Mouse (Mus musculus) embryonic facial prominence, embryonic 13.5 days (tissue): Measurements from ENCODE around the gene Tecr. TPM values are rescaled to one million over a fixed set of nuclear protein-coding genes. Genes with fewer than 3 reads are reported as not detected.
A peak's percentile ranks its signal among the peaks of the same experiment; 100 is the strongest.
"Not testable (repeated sequence)": the region's sequence is repeated elsewhere in the genome, so short reads cannot be mapped to it uniquely, and the experiment has no call there.

ENCODE experiments used
- ATAC-seq: fragments of 200-750 bp; cut with Nextera tagmentation; 2 replicates; pipeline ENCODE4 v1.8.0; 2017; ENCODE audit warnings: low read depth; ENCODE audit not compliant: insufficient number of reproducible peaks, insufficient read depth, low FRiP score, low TSS enrichment
- H3K27ac ChIP-seq: fragments of 300-500 bp; sonication (generic); 2 replicates; pipeline ENCODE4 v1.5.1; 2015; ENCODE audit warnings: moderate library complexity, mild to moderate bottlenecking, inconsistent platforms
- H3K27me3 ChIP-seq: fragments of 300-500 bp; sonication (generic); 2 replicates; pipeline ENCODE4 v1.6.1; 2015; ENCODE audit warnings: mild to moderate bottlenecking, inconsistent platforms
- H3K36me3 ChIP-seq: fragments of 300-500 bp; sonication (generic); 2 replicates; pipeline ENCODE4 v1.6.1; 2015; ENCODE audit warnings: mild to moderate bottlenecking, inconsistent platforms
- H3K4me1 ChIP-seq: fragments of 300-500 bp; sonication (generic); 2 replicates; pipeline ENCODE4 v1.6.1; 2015; ENCODE audit warnings: inconsistent platforms
- H3K4me2 ChIP-seq: fragments of 300-500 bp; sonication (generic); 2 replicates; pipeline ENCODE4 v1.6.1; 2015; ENCODE audit warnings: moderate library complexity, mild to moderate bottlenecking, inconsistent platforms
- H3K4me3 ChIP-seq: fragments of 300-500 bp; sonication (generic); 2 replicates; pipeline ENCODE4 v1.5.1; 2015; ENCODE audit warnings: mild to moderate bottlenecking, inconsistent platforms
- H3K9ac ChIP-seq: fragments of 300-500 bp; sonication (generic); 2 replicates; pipeline ENCODE4 v1.6.1; 2015; ENCODE audit warnings: mild to moderate bottlenecking, inconsistent platforms
- H3K9me3 ChIP-seq: fragments of 300-500 bp; sonication (generic); 2 replicates; pipeline ENCODE4 v1.6.1; 2016; ENCODE audit warnings: inconsistent platforms
- WGBS: fragments of 180-500 bp; shearing (Covaris S2); methylation state at CpG from one replicate; pipeline ENCODE4 v1.1.7; 2015; ENCODE audit warnings: mixed read lengths; 5-methylcytosine and 5-hydroxymethylcytosine counted together
- polyA plus RNA-seq: library from polyadenylated mRNA; unstranded; fragments of >200 nt; fragmentation: Nextera tagmentation; extraction: Ambion mirVana; gene quantifications from 2 replicates; pipeline ENCODE4 v1.2.1, GENCODE M21; 2015

Tecr gene
- polyA plus RNA-seq, 1 experiment from 2014 or later: 624 TPM

GRCm38 (mm10) chr8:83578131-83579055, 29.4 kb downstream of the Tecr start:
- Histone ChIP-seq H3K9ac (peak overlapping the region; percentile 36; the same call in 1 of the 2 replicates), H3K9me3 (no peaks in the 10 kb centered on the region), H3K4me1 (peaks cover 61% of the 10 kb centered on the region), H3K4me3 (no peak overlapping the region), H3K4me2 (no peak overlapping the region), H3K36me3 (peaks cover 36% of the 10 kb centered on the region), H3K27ac (no peak overlapping the region; the same call in 1 of the 2 replicates), H3K27me3 (no peaks in the 10 kb centered on the region)
- ATAC-seq: no peak
- WGBS: 73% methylated on average over 17 of the region's 17 CpGs

DNA sequence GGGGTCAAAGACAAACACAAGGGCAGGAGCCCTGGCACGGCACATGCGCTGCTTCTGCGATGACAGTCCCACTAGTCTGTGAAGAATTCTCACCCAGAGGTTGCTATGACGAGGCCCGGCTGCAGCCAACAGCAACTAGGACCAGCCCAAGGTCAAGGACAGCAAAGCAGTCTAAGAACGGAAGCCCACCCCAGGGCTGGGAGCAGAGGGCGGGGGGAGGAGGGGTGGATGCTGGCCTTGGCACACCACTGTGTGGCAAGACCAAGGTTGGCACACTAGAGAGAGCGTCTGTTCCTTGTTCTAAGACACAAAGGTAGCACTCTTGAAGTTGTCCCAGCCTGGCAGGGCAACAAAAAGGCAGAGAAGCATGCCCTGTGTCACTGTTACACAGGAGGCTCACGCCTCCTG, 30.4 kb downstream of the Tecr start:
- Histone ChIP-seq H3K36me3 (peaks cover 40% of the 10 kb centered on the region), H3K4me1 (peaks cover 61% of the 10 kb centered on the region), H3K27ac (0 out of 2 replicates have a peak overlapping the region, but pooled peaks have one; percentile 2), H3K4me2 (no peak overlapping the region), H3K27me3 (no peaks in the 10 kb centered on the region), H3K9me3 (no peaks in the 10 kb centered on the region), H3K9ac (no peak overlapping the region), H3K4me3 (no peak overlapping the region)
- WGBS: 53% methylated on average over 9 of the region's 9 CpGs
- no peak for ATAC-seq

DNA sequence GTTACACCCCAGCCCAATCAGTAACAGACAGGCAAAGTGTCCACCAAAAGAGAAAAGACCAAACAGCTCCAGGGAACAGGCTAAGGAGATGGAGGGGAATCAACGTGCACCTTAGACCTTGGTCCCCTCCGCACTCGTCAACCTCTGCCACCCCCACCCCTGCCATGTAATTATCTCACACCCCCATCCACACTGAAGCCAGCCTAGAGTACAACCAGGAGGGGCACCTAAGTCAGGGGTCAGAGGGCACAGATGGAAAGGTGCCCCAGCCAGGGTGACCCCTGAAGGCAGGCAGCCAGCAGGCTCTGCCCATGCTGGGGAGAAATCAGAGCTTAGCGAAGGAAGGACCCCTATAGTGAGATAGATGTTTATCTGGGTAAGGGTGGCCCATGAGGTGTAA, 30.9 kb downstream of the Tecr start:
- Histone ChIP-seq H3K27me3 (no peaks in the 10 kb centered on the region), H3K9ac (no peak overlapping the region), H3K4me1 (peaks cover 59% of the 10 kb centered on the region), H3K4me3 (no peak overlapping the region), H3K4me2 (no peak overlapping the region), H3K9me3 (no peaks in the 10 kb centered on the region), H3K27ac (peak overlapping the region; percentile 2; the same call in 1 of the 2 replicates), H3K36me3 (peaks cover 44% of the 10 kb centered on the region)
- 38% methylated on average over 4 of the region's 4 CpGs for WGBS
- no peak for ATAC-seq

- Histone ChIP-seq H3K27me3 (no peaks in the 10 kb centered on the region), H3K9me3 (no peaks in the 10 kb centered on the region), H3K36me3 (peaks cover 48% of the 10 kb centered on the region), H3K4me3 (no peak overlapping the region), H3K4me1 (peaks cover 59% of the 10 kb centered on the region), H3K4me2 (no peak overlapping the region), H3K9ac (no peak overlapping the region), H3K27ac (no peak overlapping the region; the same call in 1 of the 2 replicates)
- no peak for ATAC-seq
- 45% methylated on average over 3 of the region's 4 CpGs for WGBS
These were observed 31.3 kb downstream of the Tecr start for GRCm38 (mm10) chr8:83576516-83576895.

GRCm38 (mm10) chr8:83575561-83576515, 31.9 kb downstream of the Tecr start:
- no peaks in the 10 kb centered on the region for H3K27me3 ChIP-seq
- peaks cover 59% of the 10 kb centered on the region for H3K4me1 ChIP-seq
- peak overlapping the region; percentile 76 for H3K27ac ChIP-seq
- no peak overlapping the region for H3K4me3 ChIP-seq
- H3K9ac ChIP-seq: peak overlapping the region; percentile 49; the same call in 1 of the 2 replicates
- no peaks in the 10 kb centered on the region for H3K9me3 ChIP-seq
- H3K36me3 ChIP-seq: peaks cover 52% of the 10 kb centered on the region
- H3K4me2 ChIP-seq: no peak overlapping the region
- no peak for ATAC-seq
- WGBS: 61% methylated on average over 17 of the region's 17 CpGs

DNA sequence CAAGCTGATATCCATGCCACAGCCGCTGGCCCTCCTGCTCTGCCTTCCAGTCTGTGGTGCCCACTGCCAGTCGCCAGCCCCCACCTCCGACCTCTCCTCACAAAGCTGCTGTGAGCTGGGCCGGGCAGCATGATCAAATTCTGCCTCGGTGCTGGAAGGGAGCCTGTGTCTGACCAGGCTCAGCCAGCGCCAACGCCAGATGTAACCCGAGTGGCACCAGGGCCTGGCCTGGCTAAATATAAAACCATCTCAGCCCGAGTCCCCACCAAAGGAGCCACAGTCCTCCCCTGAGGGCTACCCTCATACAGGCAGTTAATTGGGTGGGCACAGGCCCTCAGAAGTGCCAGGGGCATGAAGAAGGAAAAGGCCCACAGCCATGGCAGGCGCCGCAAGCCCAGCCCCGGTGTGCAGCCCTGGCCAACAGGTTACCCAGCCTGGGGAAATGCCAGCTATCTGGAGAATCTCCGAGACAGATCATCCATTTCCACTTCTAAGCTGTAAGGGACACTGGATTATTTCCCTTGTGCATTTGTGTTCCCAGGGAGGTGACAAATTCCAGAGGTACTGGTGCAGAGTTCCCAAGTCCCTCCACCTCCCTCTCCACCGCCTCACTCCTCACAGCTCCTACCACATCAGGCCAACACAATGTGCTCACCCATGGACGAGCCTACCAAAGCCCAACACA, 33.0 kb downstream of the Tecr start:
- no peaks in the 10 kb centered on the region for H3K9me3 ChIP-seq
- H3K27ac ChIP-seq: peak overlapping the region; percentile 34; the same call in 1 of the 2 replicates
- no peak overlapping the region for H3K4me2 ChIP-seq
- 80% methylated on average over 15 of the region's 15 CpGs for WGBS
- no peaks in the 10 kb centered on the region for H3K27me3 ChIP-seq
- no peak overlapping the region for H3K4me3 ChIP-seq
- peak overlapping the region; percentile 40; the same call in 1 of the 2 replicates for H3K9ac ChIP-seq
- H3K4me1 ChIP-seq: peaks cover 57% of the 10 kb centered on the region
- peaks cover 55% of the 10 kb centered on the region for H3K36me3 ChIP-seq
- ATAC-seq: no peak

DNA sequence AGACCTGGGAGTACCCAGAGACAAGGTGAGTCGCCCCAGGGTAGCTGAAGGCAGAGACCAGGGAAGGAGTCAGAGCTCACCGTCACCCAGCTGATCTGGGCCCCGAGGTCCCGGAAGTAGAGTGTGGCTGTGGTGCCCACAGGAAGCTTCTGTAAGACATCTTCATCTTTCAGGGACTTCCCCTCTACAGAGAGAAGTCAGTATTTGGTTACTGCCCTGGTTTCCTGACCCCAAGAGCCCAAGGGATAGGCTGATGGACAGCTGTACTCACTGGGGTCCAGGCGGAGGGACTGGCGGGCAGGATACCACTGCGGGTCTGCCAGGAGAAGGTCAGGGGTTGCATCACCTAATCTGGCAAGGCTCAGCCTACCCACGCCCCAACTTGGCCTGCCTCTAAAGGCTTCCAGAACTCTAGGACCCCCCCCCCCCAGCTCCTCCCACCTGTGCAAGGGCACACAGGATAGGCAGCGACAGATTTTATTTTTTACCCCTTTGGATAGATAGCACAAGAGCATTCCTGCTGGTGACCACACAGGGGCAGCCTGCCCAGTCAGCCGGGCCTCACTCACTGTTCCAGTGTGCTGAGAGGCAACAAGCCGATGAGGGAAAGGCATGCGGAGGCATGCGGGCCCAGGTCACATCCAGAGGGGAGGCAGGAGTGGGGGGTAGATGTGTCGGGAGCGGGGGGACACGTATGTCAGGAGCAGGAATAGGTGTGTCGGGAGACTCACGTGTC, 34.5 kb downstream of the Tecr start:
- H3K27ac ChIP-seq: 0 out of 2 replicates have a peak overlapping the region, but pooled peaks have one; percentile 11
- peaks cover 55% of the 10 kb centered on the region for H3K36me3 ChIP-seq
- H3K27me3 ChIP-seq: no peaks in the 10 kb centered on the region
- H3K9ac ChIP-seq: no peak overlapping the region
- 72% methylated on average over 18 of the region's 18 CpGs for WGBS
- no peaks in the 10 kb centered on the region for H3K9me3 ChIP-seq
- H3K4me1 ChIP-seq: peaks cover 43% of the 10 kb centered on the region
- H3K4me3 ChIP-seq: no peak overlapping the region
- H3K4me2 ChIP-seq: no peak overlapping the region
- no peak for ATAC-seq

DNA sequence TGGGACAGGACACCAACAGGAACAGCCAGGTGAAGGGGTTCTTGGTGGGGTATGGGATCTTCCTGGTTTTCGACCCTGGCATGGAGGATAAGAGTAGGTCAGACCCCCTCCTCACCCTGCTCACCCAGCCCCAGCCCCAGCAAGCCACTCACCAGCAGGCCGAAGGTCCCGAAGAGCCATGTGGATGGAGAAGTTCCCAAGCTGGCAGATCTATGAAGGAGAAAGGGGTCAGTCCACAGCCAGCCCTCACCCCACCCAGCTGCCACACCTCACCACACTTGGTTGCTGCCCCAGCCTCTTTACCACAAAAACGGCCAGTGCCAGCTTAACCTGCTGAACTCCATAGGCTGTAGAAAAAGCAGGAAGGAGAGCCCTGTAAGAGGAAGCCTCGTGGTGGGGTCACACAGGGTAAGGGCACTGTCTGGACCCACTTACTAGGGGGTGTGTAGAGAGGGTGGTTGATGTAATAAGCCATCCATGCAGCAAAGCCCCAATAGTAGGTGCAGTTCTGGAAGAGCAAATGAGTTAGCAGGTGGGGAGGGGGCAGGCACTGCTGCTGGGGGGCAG, 35.4 kb downstream of the Tecr start:
- no peaks in the 10 kb centered on the region for H3K27me3 ChIP-seq
- no peak overlapping the region for H3K9ac ChIP-seq
- ATAC-seq: no peak
- 87% methylated on average over 5 of the region's 5 CpGs for WGBS
- H3K9me3 ChIP-seq: no peaks in the 10 kb centered on the region
- H3K4me2 ChIP-seq: no peak overlapping the region
- H3K36me3 ChIP-seq: peaks cover 55% of the 10 kb centered on the region
- H3K27ac ChIP-seq: no peak overlapping the region
- no peak overlapping the region for H3K4me3 ChIP-seq
- H3K4me1 ChIP-seq: peaks cover 45% of the 10 kb centered on the region

- Histone ChIP-seq H3K27me3 (no peaks in the 10 kb centered on the region), H3K9me3 (no peaks in the 10 kb centered on the region), H3K27ac (no peak overlapping the region), H3K4me1 (peaks cover 42% of the 10 kb centered on the region), H3K9ac (no peak overlapping the region), H3K4me2 (no peak overlapping the region), H3K36me3 (peaks cover 55% of the 10 kb centered on the region), H3K4me3 (no peak overlapping the region)
- WGBS: 92% methylated on average over 10 of the region's 10 CpGs
- ATAC-seq: no peak
These were observed 36.0 kb downstream of the Tecr start for GRCm38 (mm10) chr8:83571791-83572190.

GRCm38 (mm10) chr8:83571001-83571340, 36.8 kb downstream of the Tecr start:
- not testable (repeated sequence) for H3K4me2 ChIP-seq, H3K9me3 ChIP-seq, ATAC-seq, H3K4me3 ChIP-seq, H3K27ac ChIP-seq, H3K27me3 ChIP-seq, H3K9ac ChIP-seq
- H3K36me3 ChIP-seq: peaks cover 55% of the 10 kb centered on the region
- H3K4me1 ChIP-seq: peaks cover 35% of the 10 kb centered on the region
- 90% methylated on average over 7 of the region's 7 CpGs for WGBS
